Mouse (Mus musculus): ENCODE measurements around the gene Cblc. TPM values are rescaled to one million over a fixed set of nuclear protein-coding genes. Genes with fewer than 3 reads are reported as not detected.

The Cblc gene
- total RNA-seq, 2 experiments from 2014 or later, result not detected

- intact Hi-C loops (cut with DNase I), result no loop called here
- no peak for DNase-seq
Measured at GRCm38 (mm10) chr7:19785874-19786458, 10.6 kb downstream of the Cblc start.

GRCm38 (mm10) chr7:19784764-19785535 lies 11.7 kb downstream of the Cblc start:
- no peak for DNase-seq
- intact Hi-C loops (cut with DNase I), result no loop called here

DNA sequence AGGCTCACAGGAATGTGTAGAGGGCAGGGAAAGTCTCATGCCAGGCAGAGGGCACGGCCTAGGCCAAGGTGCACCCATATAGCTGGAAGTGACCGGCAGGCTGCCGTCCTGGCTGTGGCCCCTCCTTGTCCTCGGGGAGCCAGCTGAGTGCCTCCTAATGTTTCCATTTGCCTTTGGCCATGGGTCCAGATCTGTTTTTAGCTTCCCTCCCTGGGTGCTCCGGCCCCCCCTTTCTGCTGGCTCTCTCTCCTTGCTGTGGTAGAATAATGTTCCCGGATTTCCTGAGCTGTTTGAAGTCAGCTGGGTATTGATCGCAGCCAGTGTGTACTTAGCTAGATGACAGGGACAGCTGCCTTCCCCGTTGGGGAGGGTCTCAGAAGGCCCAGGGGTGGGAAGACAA lies 13.0 kb downstream of the Cblc start:
- peak; percentile 55 to 73 for DNase-seq
- intact Hi-C loops (cut with DNase I), result no loop called here

GRCm38 (mm10) chr7:19782645-19783044 lies 14.0 kb downstream of the Cblc start:
- no peak for DNase-seq
- intact Hi-C loops (cut with DNase I), result no loop called here

DNA sequence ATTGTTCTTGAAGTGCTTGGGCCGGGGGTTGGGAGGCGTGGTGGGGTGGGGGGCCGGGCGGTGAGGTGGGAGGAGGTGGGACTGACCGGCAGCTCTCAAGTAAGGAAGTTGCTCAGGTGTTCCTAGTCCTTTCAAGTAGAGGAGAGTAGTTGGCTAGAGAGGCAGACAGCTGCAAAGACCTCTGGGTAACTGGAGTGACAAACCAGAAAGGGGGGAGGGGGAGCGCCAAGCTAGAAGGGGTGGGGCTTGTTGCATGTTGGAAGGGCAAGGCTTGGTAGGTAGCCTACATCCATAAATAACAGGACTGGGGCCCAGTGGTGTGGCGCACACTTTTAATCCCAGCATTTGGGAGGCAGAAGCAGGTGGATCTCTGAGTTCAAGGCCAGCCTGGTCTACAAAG lies 14.9 kb downstream of the Cblc start:
- intact Hi-C loops (cut with DNase I), result no loop called here
- no peak for DNase-seq

DNA sequence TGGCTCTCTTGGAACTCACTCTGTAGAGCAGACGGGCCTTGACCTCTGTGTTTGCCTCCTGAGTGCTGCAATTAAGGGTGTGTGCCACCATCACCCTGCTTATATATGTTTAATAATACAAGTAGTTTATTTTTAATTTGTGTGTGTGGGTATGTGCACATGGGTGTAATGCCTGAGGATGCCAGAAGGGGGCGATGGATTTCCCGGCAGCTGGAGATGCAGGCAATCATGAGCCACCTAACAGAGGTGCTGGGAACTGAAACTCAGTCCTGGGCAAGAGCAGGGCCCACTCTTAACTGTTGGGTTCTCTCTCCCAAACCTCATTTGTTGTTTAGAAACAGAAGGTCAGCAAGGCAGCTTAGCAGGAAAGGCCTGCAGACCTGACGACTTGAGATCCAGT lies 16.7 kb downstream of the Cblc start:
- no peak for DNase-seq
- intact Hi-C loops (cut with DNase I), result no loop called here

DNA sequence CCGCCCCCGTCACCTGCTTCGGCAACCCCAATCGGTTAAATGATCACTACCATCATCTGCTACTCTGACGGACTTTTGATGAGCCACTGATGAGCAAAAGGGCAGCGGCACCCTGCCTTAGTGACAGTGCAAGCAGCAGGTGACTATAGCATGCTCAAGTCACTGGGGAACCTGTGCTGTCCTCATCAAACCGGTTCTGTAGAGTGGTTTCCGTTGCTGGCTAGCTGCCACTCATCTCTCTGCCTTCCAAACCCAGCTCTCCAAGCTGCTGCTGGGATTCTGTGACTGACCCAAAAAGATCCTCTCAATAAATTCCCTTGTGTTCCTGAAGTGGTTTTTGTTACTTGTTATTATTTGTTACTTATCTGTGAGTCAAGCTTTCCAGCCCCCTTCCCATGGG lies 18.0 kb downstream of the Cblc start:
- DNase-seq, result no peak
- intact Hi-C loops (cut with DNase I), result no loop called here

- intact Hi-C loops (cut with DNase I), result no loop called here
- DNase-seq, result peak; percentile 51 to 66
Measured at GRCm38 (mm10) chr7:19777049-19777723, 19.4 kb downstream of the Cblc start.

DNA sequence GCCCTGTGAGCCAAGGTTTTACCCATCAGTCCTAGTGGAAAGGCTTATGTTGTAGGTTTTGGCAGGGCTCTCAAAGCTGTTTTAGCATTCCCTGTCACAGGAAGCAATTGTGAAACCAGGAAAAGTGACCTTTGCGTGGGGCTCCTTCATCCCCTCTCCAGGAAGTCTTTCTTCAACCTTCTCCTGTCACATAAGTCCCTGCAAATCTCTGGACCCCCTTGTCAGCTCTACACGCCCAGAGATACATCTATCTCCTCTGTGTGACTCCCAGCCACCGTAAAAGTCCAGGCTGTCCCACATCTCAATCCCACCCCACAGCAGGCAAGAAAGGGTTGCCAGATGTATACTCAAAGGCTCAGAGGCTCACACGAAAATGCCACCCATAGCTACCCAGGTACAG lies 24.9 kb downstream of the Cblc start:
- DNase-seq, result no peak
- intact Hi-C loops (cut with DNase I), result no loop called here

GRCm38 (mm10) chr7:19770984-19771391 lies 25.6 kb downstream of the Cblc start, which contains the start of gene Bcam:
TSS of gene Bcam (minus strand) at chr7:19771016.
- intact Hi-C loops (cut with DNase I), result no loop called here
- no peak for DNase-seq

DNA sequence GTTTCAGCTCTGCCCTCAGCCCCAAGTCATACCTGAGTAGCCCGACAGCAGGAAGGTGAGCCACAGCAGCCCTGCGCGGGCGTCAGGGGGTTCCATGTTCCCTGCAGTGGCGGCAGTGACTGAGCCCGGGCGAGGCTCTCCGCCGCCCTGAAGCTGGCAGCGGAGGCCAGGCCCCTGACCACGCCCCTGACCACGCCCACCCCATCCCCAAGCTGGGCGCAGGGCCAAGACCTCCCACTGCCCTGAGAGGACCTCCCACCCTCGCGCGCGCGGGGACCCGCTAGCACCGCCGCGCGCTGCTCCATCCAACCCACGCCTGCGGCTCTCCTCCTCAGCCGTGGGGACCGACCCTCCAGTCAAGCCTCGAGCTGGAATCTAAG lies 26.2 kb downstream of the Cblc start:
- intact Hi-C loops (cut with DNase I), result no loop called here
- DNase-seq, result peak; percentile 75

DNA sequence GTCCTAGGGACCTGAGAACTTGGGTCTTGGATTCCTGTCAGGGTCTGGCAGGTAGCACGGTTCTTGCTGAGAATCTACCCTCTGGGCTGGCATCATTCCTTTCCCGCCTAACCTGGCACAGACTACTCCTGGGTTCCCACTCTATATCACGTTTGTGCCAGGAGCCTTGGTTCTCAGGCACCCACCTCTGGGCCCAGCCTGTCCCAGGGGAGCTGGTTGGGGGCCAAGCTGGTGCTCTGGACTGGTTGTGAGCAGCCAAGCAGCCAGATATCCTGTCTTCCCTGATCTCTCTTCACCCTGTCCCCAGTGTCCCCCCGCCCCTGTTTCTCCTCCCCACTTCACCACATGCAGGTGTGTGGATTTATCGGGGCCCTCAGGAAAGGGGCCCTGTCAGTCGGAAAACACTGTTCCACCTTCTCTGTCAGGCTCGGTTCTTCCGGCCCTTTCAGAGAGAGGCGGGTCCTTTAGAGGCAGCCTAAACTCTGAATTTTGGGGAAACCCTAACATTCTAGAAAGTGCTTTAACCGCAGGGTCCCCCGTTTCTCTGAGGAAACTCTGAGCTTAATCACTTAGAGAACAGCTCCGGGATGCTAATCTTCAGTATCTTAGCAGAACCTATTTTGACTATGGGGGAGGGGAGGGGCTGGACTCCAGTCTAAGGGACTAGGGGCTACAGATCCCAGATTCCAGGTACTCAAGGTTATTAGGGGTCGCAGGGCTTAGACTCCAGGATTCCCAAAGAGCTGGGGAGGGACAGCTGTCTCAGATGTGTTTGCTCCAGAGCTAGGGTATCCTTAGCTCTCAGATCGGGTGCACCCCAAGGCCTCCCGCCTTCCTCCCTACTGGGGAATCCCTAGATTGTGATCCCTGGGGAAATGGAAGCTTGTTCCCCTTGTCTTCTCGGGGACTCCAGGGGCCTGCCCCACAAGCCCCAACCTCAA lies 26.9 kb downstream of the Cblc start:
- no peak for DNase-seq
- intact Hi-C loops (cut with DNase I), result no loop called here

- DNase-seq, result no peak
- intact Hi-C loops (cut with DNase I), result no loop called here
Measured at GRCm38 (mm10) chr7:19769001-19769400, 27.6 kb downstream of the Cblc start.

GRCm38 (mm10) chr7:19768251-19768650 lies 28.4 kb downstream of the Cblc start:
- no peak for DNase-seq
- intact Hi-C loops (cut with DNase I), result no loop called here

DNA sequence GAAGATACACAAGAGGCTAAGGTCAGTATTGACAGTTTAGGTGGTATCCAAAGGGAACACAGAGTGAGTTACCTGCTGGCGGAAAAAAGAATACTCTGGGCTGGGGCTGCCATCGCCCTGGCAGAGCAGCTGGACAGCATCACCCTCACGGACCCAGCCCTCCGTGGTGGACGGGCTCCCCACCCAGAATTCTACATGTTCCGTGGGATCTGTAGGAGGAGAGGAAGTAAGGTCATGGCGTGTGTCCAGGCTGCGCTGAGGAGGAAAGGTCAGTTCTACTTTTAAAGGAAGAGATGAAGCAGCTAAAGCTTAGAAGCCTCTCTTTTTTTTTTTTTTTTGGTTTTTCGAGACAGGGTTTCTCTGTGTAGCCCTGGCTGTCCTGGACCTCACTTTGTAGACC lies 32.0 kb downstream of the Cblc start:
- intact Hi-C loops (cut with DNase I), result no loop called here
- no peak for DNase-seq

GRCm38 (mm10) chr7:19763829-19764477 lies 32.7 kb downstream of the Cblc start:
- intact Hi-C loops (cut with DNase I), result no loop called here
- DNase-seq, result no peak

DNA sequence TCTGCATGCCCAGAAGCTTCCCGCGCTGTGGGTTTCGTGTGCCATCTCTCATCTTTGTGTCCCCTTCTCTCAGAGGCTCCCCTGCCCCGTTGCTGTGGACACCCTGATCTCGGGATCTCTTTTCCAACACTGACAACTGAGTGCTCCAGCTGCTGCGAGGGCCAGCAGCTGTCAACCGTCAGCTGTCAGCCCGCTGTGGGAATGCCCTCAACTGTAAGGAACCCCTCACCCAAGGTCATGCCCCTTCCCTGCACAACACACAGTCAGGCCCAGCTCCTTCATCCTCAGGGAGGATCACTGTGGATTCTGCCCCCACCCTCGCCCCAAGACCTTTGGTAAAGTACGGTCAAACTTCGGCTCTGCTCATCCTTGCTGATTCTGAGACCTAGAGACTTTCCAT lies 34.3 kb downstream of the Cblc start:
- DNase-seq, result no peak
- intact Hi-C loops (cut with DNase I), result no loop called here

- intact Hi-C loops (cut with DNase I), result no loop called here
- DNase-seq, result no peak
Measured at GRCm38 (mm10) chr7:19760021-19760420, 36.6 kb downstream of the Cblc start.

GRCm38 (mm10) chr7:19758623-19759022 lies 38.0 kb downstream of the Cblc start:
- intact Hi-C loops (cut with DNase I), result no loop called here
- DNase-seq, result no peak
